Mouse (Mus musculus) forebrain, embryonic 13.5 days (tissue): ENCODE measurements at regions not wholly inside any gene's neighbourhood (a gene's known extent, or its start where the extent isn't known, plus 50 kb on each side); places are given as distances from the start of the nearest gene placed in this dataset.

Source experiments
- ATAC-seq: fragments of 200-750 bp; cut with Nextera tagmentation; 2 replicates; pipeline ENCODE4 v1.8.0; 2017
- H3K27ac ChIP-seq: fragments of 300-500 bp; sonication (generic); 2 replicates; pipeline ENCODE4 v1.5.1; 2015; ENCODE audit warnings: inconsistent platforms, mild to moderate bottlenecking, moderate library complexity
- H3K27me3 ChIP-seq: fragments of 300-500 bp; sonication (generic); 2 replicates; pipeline ENCODE4 v1.6.1; 2015; ENCODE audit warnings: mild to moderate bottlenecking, inconsistent platforms
- H3K36me3 ChIP-seq: fragments of 300-500 bp; sonication (generic); 2 replicates; pipeline ENCODE4 v1.6.1; 2015; ENCODE audit warnings: mild to moderate bottlenecking, inconsistent platforms; ENCODE audit not compliant: poor library complexity, severe bottlenecking
- H3K4me1 ChIP-seq: fragments of 300-500 bp; sonication (generic); 2 replicates; pipeline ENCODE4 v1.6.1; 2015; ENCODE audit warnings: inconsistent platforms
- H3K4me2 ChIP-seq: fragments of 300-500 bp; sonication (generic); 2 replicates; pipeline ENCODE4 v1.6.1; 2015; ENCODE audit warnings: inconsistent platforms, mild to moderate bottlenecking, moderate library complexity
- H3K4me3 ChIP-seq: fragments of 300-500 bp; sonication (generic); 2 replicates; pipeline ENCODE4 v1.5.1; 2015; ENCODE audit warnings: mild to moderate bottlenecking, inconsistent platforms
- H3K9ac ChIP-seq: fragments of 300-500 bp; sonication (generic); 2 replicates; pipeline ENCODE4 v1.6.1; 2015; ENCODE audit warnings: mild to moderate bottlenecking, inconsistent platforms
- H3K9me3 ChIP-seq: fragments of 300-500 bp; sonication (generic); replicated peaks from 2 replicates; pipeline ENCODE4 v1.6.1; 2016; ENCODE audit warnings: inconsistent platforms
- WGBS: fragments of 180-500 bp; shearing (Covaris S2); methylation state at CpG from one replicate; pipeline ENCODE4 v1.1.7; 2015; 5-methylcytosine and 5-hydroxymethylcytosine counted together

DNA sequence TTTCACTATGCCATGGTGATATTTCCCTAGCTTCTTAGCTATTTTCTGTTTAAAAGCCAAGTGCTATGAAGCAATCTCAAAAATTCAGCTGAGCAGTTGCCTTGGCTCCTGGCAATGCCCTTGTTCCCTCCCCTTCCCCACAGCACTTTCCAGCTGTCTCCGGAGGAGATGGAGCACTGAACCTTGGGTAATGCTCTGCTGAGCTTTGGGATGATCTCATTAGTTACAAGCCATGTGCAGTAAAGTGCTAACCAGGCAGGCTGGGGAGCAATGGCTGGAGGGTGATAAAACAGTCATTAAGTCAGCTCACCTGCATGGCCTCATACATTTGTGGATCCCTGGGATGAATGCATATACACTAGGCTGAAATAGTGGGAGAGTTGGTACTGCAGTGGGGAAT, 659.4 kb downstream of the Rab28 start:
- H3K27ac ChIP-seq: no peak overlapping the region
- no peak for ATAC-seq
- WGBS: 23% methylated on average over 1 of the region's 1 CpGs
- no peaks in the 10 kb centered on the region for H3K4me1 ChIP-seq
- no peaks in the 10 kb centered on the region for H3K9me3 ChIP-seq
- no peaks in the 10 kb centered on the region for H3K36me3 ChIP-seq
- H3K9ac ChIP-seq: no peak overlapping the region
- no peaks in the 10 kb centered on the region for H3K27me3 ChIP-seq
- no peak overlapping the region for H3K4me2 ChIP-seq
- no peak overlapping the region for H3K4me3 ChIP-seq

GRCm38 (mm10) chr5:41045221-41045620, 662.7 kb downstream of the Rab28 start:
- Histone ChIP-seq H3K4me3 (no peak overlapping the region), H3K4me2 (no peak overlapping the region), H3K9ac (no peak overlapping the region), H3K36me3 (no peaks in the 10 kb centered on the region), H3K4me1 (no peaks in the 10 kb centered on the region), H3K27me3 (no peaks in the 10 kb centered on the region), H3K27ac (no peak overlapping the region), H3K9me3 (no peaks in the 10 kb centered on the region)
- WGBS: 77% methylated on average over 1 of the region's 1 CpGs
- ATAC-seq: no peak

DNA sequence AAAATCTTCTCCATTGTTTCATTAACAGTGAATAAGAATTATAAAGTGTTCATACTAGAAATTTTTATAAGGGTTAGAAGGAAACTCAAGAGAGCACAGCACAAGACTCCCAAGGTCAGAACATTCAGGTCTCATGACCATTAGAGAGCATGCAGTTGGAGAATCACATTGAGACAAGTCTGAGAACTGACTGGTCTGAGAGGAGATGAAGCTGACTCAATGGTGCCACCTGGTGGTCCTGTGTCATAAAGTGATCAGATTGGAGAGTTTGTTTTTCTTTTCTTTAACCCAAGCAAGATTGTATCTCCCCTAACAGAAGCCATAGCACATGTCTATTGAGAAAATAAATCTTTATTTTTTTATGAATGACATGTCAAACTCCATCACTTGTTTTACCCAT, 663.5 kb downstream of the Rab28 start:
- peak; percentile 90 for ATAC-seq
- H3K27me3 ChIP-seq: no peaks in the 10 kb centered on the region
- H3K27ac ChIP-seq: no peak overlapping the region
- H3K4me2 ChIP-seq: no peak overlapping the region
- no peaks in the 10 kb centered on the region for H3K4me1 ChIP-seq
- no peak overlapping the region for H3K4me3 ChIP-seq
- H3K9me3 ChIP-seq: no peaks in the 10 kb centered on the region
- no peak overlapping the region for H3K9ac ChIP-seq
- no peaks in the 10 kb centered on the region for H3K36me3 ChIP-seq

DNA sequence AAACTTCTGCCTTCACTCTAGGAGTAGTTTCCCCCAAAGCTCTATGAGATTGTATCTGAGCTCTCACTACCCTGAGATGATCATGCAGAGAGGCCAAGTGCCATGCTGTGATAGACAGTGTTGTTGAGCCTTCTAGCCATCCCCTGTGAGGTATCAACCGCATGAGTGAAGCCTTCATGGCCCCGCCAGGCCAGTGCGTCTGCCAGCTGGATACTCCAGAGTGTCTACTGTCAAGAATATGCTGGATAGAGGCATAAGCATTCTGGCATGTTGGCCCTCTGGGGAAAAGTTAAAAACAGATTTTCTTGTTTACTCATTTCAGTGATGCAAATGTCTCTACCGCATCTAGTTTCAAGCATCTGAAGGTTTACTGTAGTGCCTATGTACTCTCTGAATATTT, 669.2 kb downstream of the Rab28 start:
- ATAC-seq: no peak
- WGBS: 97% methylated on average over 4 of the region's 4 CpGs
- H3K4me3 ChIP-seq: no peak overlapping the region
- H3K36me3 ChIP-seq: no peaks in the 10 kb centered on the region
- H3K9ac ChIP-seq: no peak overlapping the region
- H3K9me3 ChIP-seq: no peaks in the 10 kb centered on the region
- no peaks in the 10 kb centered on the region for H3K4me1 ChIP-seq
- no peak overlapping the region for H3K27ac ChIP-seq
- no peaks in the 10 kb centered on the region for H3K27me3 ChIP-seq
- no peak overlapping the region for H3K4me2 ChIP-seq

GRCm38 (mm10) chr5:41006692-41007091, 701.3 kb downstream of the Rab28 start:
- no peaks in the 10 kb centered on the region for H3K4me1 ChIP-seq
- 69% methylated on average over 3 of the region's 3 CpGs for WGBS
- no peaks in the 10 kb centered on the region for H3K36me3 ChIP-seq
- no peak overlapping the region for H3K9ac ChIP-seq
- no peak overlapping the region for H3K4me3 ChIP-seq
- H3K27me3 ChIP-seq: no peaks in the 10 kb centered on the region
- H3K27ac ChIP-seq: no peak overlapping the region
- no peaks in the 10 kb centered on the region for H3K9me3 ChIP-seq
- H3K4me2 ChIP-seq: no peak overlapping the region
- ATAC-seq: peak; percentile 57; the same call in 1 of the 2 replicates

DNA sequence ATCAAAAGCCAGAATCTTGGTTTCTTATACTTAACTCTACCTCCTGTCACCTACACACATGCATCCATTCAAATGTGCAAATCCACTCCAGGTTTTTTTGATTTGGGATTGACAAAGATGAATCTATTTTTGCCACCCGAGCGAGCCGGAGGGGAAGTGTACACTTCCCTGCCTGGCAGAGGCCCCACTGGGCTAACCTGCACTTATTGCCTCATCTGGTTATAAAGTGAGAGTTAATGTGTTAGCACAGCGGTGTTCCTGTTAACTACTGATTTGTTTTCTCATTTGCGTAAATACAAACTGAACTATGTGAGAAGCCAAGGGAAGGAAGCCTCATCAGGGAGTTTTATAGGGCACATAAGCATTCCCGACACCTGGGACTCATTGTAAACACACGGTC, 721.4 kb downstream of the Rab28 start:
- Histone ChIP-seq H3K36me3 (no peaks in the 10 kb centered on the region), H3K27ac (no peak overlapping the region), H3K4me2 (no peak overlapping the region), H3K4me3 (no peak overlapping the region), H3K9ac (no peak overlapping the region), H3K4me1 (no peaks in the 10 kb centered on the region), H3K9me3 (no peaks in the 10 kb centered on the region), H3K27me3 (no peaks in the 10 kb centered on the region)
- 83% methylated on average over 7 of the region's 7 CpGs for WGBS
- no peak for ATAC-seq

DNA sequence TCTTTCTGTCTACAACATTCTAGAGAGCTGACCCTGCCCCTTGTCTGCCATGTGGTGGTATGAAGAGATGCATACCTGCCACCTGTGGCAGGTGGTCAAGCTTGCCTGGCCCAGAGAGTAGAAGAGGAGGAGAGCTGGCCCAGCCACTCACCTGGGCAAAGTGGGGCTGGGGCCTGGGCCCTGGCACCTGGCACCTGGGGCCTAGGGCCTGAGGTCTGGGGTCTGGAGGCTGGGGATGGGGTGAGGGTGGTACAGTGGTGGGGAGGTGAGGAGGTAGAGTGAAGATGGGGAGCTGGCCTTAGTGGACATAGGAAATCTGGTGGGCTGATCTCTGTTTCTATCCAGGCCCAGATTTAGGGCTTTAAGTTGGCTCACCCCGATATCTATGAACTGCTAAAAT, 733.1 kb downstream of the Rab28 start:
- Histone ChIP-seq H3K4me1 (no peaks in the 10 kb centered on the region), H3K4me3 (no peak overlapping the region), H3K4me2 (no peak overlapping the region), H3K27ac (no peak overlapping the region), H3K27me3 (no peaks in the 10 kb centered on the region), H3K9me3 (no peaks in the 10 kb centered on the region), H3K36me3 (no peaks in the 10 kb centered on the region), H3K9ac (no peak overlapping the region)
- 93% methylated on average over 1 of the region's 1 CpGs for WGBS
- ATAC-seq: no peak

- no peaks in the 10 kb centered on the region for H3K27me3 ChIP-seq
- no peaks in the 10 kb centered on the region for H3K36me3 ChIP-seq
- no peak overlapping the region for H3K9ac ChIP-seq
- no peaks in the 10 kb centered on the region for H3K9me3 ChIP-seq
- ATAC-seq: peak; percentile 100
- H3K4me2 ChIP-seq: no peak overlapping the region
- no peak overlapping the region for H3K27ac ChIP-seq
- H3K4me1 ChIP-seq: no peaks in the 10 kb centered on the region
- no peak overlapping the region for H3K4me3 ChIP-seq
- 4% methylated on average over 4 of the region's 4 CpGs for WGBS
These were observed 754.9 kb downstream of the Rab28 start for GRCm38 (mm10) chr5:40952901-40953595.

DNA sequence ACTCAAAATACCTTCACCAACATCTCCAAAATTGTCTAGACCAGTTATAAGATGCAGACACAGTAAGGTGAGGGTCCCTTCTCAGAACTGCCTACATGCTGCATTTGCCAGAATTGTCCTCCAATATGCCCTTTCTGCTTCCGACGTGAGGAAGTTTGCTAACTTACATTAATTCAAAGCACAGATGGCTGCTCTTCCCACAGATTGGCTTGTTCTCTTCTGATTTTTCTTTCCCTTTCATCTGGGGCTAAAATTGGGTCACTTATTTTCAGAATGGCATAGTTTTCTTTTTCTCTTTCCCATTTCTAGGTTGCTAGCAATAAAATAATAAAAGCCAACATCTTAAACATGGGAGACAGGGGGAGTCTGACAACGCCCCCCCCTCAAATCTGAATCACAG, 778.8 kb downstream of the Rab28 start:
- H3K9ac ChIP-seq: no peak overlapping the region
- no peaks in the 10 kb centered on the region for H3K9me3 ChIP-seq
- H3K27ac ChIP-seq: no peak overlapping the region
- H3K4me3 ChIP-seq: no peak overlapping the region
- ATAC-seq: no peak
- no peaks in the 10 kb centered on the region for H3K36me3 ChIP-seq
- H3K4me2 ChIP-seq: no peak overlapping the region
- no peaks in the 10 kb centered on the region for H3K27me3 ChIP-seq
- no peaks in the 10 kb centered on the region for H3K4me1 ChIP-seq
- WGBS: 82% methylated on average over 3 of the region's 3 CpGs

GRCm38 (mm10) chr5:40920920-40921319, 787.0 kb downstream of the Rab28 start:
- Histone ChIP-seq H3K9me3 (no peaks in the 10 kb centered on the region), H3K27ac (no peak overlapping the region), H3K36me3 (no peaks in the 10 kb centered on the region), H3K4me2 (no peak overlapping the region), H3K4me3 (no peak overlapping the region), H3K9ac (no peak overlapping the region), H3K4me1 (no peaks in the 10 kb centered on the region), H3K27me3 (no peaks in the 10 kb centered on the region)
- no peak for ATAC-seq
- 84% methylated on average over 2 of the region's 2 CpGs for WGBS

GRCm38 (mm10) chr5:40908803-40909202, 799.2 kb downstream of the Rab28 start:
- H3K27me3 ChIP-seq: no peaks in the 10 kb centered on the region
- no peak overlapping the region for H3K9ac ChIP-seq
- H3K4me1 ChIP-seq: no peaks in the 10 kb centered on the region
- no peaks in the 10 kb centered on the region for H3K36me3 ChIP-seq
- no peak overlapping the region for H3K4me3 ChIP-seq
- no peaks in the 10 kb centered on the region for H3K9me3 ChIP-seq
- no peak overlapping the region for H3K4me2 ChIP-seq
- ATAC-seq: no peak
- H3K27ac ChIP-seq: no peak overlapping the region
- WGBS: 88% methylated on average over 3 of the region's 3 CpGs

- ATAC-seq: no peak
- Histone ChIP-seq H3K36me3 (no peaks in the 10 kb centered on the region), H3K27ac (no peak overlapping the region), H3K4me1 (no peaks in the 10 kb centered on the region), H3K9ac (no peak overlapping the region), H3K27me3 (no peaks in the 10 kb centered on the region), H3K9me3 (no peaks in the 10 kb centered on the region), H3K4me2 (no peak overlapping the region), H3K4me3 (no peak overlapping the region)
- WGBS: 74% methylated on average over 1 of the region's 1 CpGs
These were observed 806.2 kb downstream of the Rab28 start for GRCm38 (mm10) chr5:40901742-40902141.

DNA sequence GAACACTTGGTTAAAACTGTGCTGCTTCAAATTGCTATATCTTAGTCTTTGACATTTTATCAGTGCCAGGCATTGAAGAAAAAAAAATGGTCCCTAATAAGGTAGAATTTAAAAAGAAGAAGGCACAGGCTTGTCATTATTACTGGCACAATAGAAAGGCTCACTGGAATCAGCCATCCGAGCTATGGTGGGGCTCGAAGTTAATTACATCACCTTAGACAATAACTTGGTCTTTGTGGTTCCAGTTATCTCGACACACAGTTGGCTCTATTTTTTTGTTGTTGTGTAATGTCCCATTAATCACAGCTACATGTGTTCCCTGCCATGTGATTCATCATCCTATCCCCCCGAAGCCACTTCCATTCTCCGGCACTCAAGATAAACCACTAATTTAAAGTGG, 825.1 kb downstream of the Rab28 start:
- 55% methylated on average over 5 of the region's 5 CpGs for WGBS
- H3K9me3 ChIP-seq: no peaks in the 10 kb centered on the region
- H3K27me3 ChIP-seq: no peaks in the 10 kb centered on the region
- no peak overlapping the region for H3K4me3 ChIP-seq
- ATAC-seq: no peak
- no peaks in the 10 kb centered on the region for H3K4me1 ChIP-seq
- H3K9ac ChIP-seq: no peak overlapping the region
- no peaks in the 10 kb centered on the region for H3K36me3 ChIP-seq
- H3K27ac ChIP-seq: no peak overlapping the region
- no peak overlapping the region for H3K4me2 ChIP-seq
